Mouse (Mus musculus) right cerebral cortex, postnatal 10 days (tissue): ENCODE measurements at regions not wholly inside any gene's neighbourhood (a gene's known extent, or its start where the extent isn't known, plus 50 kb on each side); places are given as distances from the start of the nearest gene placed in this dataset.

Experiments used
- DNase-seq, 2 experiments: peaks; one replicate each; pipeline ENCODE4 v3.0.0; 2021; ENCODE audit warnings: low spot score in 2 of 2

GRCm38 (mm10) chr7:68858471-68859210, 109.6 kb upstream of the Arrdc4 start:
- DNase-seq = peak; percentile 46 to 61

GRCm38 (mm10) chr7:68851981-68852575, 103.0 kb upstream of the Arrdc4 start:
- peak; percentile 50 to 64 for DNase-seq

GRCm38 (mm10) chr7:68844606-68845005, 95.6 kb upstream of the Arrdc4 start:
- DNase-seq = no peak

- no peak for DNase-seq
Observed at GRCm38 (mm10) chr7:68843374-68843773, 94.3 kb upstream of the Arrdc4 start.

- peak in 1 of 2 experiments; percentile 52 for DNase-seq
Observed at GRCm38 (mm10) chr7:68833977-68834791, 85.1 kb upstream of the Arrdc4 start.

- DNase-seq = peak in 1 of 2 experiments; percentile 43
Observed at GRCm38 (mm10) chr7:68833517-68833916, 84.5 kb upstream of the Arrdc4 start.

- peak; percentile 88 to 93 for DNase-seq
Observed at GRCm38 (mm10) chr7:68829861-68830260, 80.8 kb upstream of the Arrdc4 start.

GRCm38 (mm10) chr7:68824399-68824798, 75.4 kb upstream of the Arrdc4 start:
- no peak for DNase-seq

GRCm38 (mm10) chr7:68823646-68824045, 74.6 kb upstream of the Arrdc4 start:
- no peak for DNase-seq

GRCm38 (mm10) chr7:68823189-68823588, 74.1 kb upstream of the Arrdc4 start:
- peak; percentile 55 to 71 for DNase-seq

GRCm38 (mm10) chr7:68814823-68815666, 66.0 kb upstream of the Arrdc4 start:
- DNase-seq = no peak

GRCm38 (mm10) chr7:68809782-68810181, 60.7 kb upstream of the Arrdc4 start:
- no peak for DNase-seq
